Mouse (Mus musculus) left cerebral cortex, postnatal 10 days (tissue): ENCODE data around the gene Ttc28. TPM values are rescaled to one million over a fixed set of nuclear protein-coding genes. Genes with fewer than 3 reads are reported as not detected.
"Not testable (repeated sequence)": the region's sequence is repeated elsewhere in the genome, so short reads cannot be mapped to it uniquely, and the experiment has no call there.

Source experiments
- DNase-seq, 2 experiments: peaks; one replicate each; pipeline ENCODE4 v3.0.0; 2021 to 2022; ENCODE audit warnings: low spot score in 2 of 2, mixed read lengths in 1 of 2; ENCODE audit errors: extremely low spot score in 1 of 2
- intact Hi-C: fragments of 180-260 bp; cut with DNase I; formaldehyde crosslinking; loops from one replicate; pipeline ENCODE4 v1.15.1; 2025
- total RNA-seq, 2 experiments: library from RNA; stranded (reverse); gene quantifications; 2 replicates each; pipeline ENCODE4 v1.2.3; 2021

Ttc28 gene
- total RNA-seq, 2 experiments from 2014 or later = 22.3 to 30.9 TPM

- intact Hi-C loops = no loop called here
- peak in 1 of 2 experiments; percentile 55 for DNase-seq
Observed at GRCm38 (mm10) chr5:111227850-111228249, 348.2 kb downstream of the Ttc28 start.

GRCm38 (mm10) chr5:111228302-111229040 lies 348.9 kb downstream of the Ttc28 start:
- peak in 1 of 2 experiments; percentile 78 for DNase-seq
- intact Hi-C loops = no loop called here

DNA sequence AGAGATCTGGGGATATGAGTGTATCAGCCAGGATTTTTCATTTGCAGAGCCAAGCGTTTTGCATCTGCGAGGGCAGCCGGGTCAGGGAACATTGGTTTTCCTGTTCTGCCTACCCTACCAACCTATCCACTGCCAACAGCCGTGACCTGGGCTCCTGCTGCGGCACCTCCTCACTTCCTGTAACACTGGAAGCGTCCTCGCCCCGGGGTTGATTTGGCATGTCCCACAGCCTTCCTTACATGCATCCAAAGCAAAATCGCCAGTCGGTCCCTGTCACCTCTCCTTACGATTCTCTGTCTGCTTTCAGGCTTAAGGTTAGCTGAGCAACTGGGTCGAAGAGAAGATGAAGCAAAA lies 349.4 kb downstream of the Ttc28 start:
- intact Hi-C loops = no loop called here
- DNase-seq = no peak

GRCm38 (mm10) chr5:111229671-111230070 lies 350.1 kb downstream of the Ttc28 start:
- DNase-seq = no peak
- intact Hi-C loops = no loop called here

DNA sequence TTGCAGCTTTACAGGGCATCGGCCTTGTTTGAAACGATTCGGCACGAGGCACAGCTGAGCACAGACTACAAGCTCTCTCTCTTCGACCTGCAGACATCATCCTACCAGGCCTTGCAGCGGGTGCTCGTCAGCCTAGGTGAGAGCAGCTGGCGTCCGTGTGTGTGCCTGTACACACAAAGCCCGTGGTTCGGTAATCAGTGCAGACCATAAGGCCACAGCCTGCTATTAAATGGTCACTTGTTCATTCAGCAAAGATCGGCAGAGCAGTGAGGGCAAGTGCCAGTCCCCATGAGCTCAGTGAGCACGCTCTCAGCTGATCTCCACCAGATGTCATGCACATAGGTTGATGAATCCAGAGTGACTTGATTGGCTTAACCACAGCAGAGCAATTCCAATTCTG lies 351.4 kb downstream of the Ttc28 start:
- DNase-seq = no peak
- intact Hi-C loops = no loop called here

DNA sequence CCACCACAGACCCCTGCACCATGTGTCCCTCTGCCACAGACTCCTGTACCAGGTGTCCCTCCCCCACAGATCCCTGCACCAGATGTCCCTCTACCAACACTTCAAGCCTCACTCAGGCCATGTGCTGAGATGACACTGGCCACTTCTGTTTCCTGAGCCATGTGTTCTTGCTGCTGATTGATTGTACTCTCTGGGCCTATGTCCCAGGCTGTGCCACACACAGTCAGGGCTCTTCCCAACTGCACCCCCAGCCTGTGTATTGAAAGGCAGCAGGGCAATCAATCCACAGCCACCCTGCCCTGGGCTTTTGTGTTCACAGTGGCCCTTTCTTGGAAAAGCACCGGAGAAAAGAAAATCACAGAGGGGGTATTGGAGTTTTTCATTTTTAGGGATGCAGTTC lies 352.2 kb downstream of the Ttc28 start:
- intact Hi-C loops = no loop called here
- DNase-seq = no peak

DNA sequence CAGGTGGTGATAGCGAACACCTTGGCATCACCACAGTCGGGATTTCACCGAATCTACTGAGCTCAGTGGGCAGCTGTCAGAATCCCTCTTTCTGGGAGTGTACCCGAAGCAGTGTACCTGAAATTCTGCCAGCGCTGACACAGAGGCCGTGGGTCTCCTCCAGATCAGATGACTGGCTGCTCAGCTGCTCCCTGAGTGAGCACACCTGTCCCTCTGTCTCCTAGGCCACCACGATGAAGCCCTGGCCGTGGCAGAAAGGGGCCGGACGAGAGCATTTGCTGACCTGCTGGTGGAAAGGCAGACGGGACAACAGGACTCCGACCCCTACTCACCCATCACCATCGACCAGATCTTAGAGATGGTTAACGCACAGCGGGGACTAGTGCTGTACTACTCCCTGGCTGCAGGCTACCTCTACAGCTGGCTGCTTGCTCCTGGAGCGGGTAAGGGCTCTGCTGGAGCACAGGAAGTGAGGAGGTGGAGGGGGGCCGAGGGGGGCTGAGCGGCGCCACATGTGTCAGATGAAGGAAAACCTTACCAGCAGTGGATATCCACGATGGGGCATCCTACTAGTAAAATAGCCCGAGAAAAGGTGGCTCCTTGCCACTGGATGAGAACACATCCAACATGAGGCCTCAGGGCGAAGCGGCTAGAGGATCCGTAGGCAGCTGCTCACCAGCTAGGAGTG lies 353.6 kb downstream of the Ttc28 start:
- intact Hi-C loops = no loop called here

GRCm38 (mm10) chr5:111235131-111235530 lies 355.5 kb downstream of the Ttc28 start:
- intact Hi-C loops = no loop called here
- DNase-seq = peak in 1 of 2 experiments; percentile 72

More for the DNA sequence above, 353.6 kb downstream of the Ttc28 start:
- DNase-seq = no peak

GRCm38 (mm10) chr5:111237176-111237636 lies 357.6 kb downstream of the Ttc28 start:
- intact Hi-C loops = no loop called here
- no peak for DNase-seq

DNA sequence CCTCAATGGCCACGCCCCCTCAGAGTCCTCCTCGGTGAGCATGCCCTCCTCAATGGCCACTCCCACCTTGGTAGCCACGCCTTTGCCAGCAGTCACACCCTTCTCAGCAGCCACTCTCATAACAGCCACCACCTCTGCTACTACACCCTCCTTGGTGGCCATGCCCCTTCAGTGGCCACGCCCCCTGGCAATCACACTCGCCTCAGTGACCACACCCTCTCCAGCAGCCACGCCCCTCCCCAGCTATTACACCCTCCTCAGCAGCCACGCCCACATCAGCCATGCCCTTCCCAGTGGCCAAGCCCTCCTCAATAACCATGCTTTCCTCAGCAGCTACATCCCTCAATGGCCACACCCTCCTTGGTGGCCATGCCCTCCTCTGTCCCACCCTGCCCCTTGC lies 359.6 kb downstream of the Ttc28 start:
- intact Hi-C loops = no loop called here
- DNase-seq = peak in 1 of 2 experiments; percentile 62

GRCm38 (mm10) chr5:111243447-111244040 lies 363.9 kb downstream of the Ttc28 start:
- DNase-seq = no peak
- intact Hi-C loops = no loop called here

- intact Hi-C loops = no loop called here
- DNase-seq = no peak
Observed at GRCm38 (mm10) chr5:111244061-111244460, 364.5 kb downstream of the Ttc28 start.

DNA sequence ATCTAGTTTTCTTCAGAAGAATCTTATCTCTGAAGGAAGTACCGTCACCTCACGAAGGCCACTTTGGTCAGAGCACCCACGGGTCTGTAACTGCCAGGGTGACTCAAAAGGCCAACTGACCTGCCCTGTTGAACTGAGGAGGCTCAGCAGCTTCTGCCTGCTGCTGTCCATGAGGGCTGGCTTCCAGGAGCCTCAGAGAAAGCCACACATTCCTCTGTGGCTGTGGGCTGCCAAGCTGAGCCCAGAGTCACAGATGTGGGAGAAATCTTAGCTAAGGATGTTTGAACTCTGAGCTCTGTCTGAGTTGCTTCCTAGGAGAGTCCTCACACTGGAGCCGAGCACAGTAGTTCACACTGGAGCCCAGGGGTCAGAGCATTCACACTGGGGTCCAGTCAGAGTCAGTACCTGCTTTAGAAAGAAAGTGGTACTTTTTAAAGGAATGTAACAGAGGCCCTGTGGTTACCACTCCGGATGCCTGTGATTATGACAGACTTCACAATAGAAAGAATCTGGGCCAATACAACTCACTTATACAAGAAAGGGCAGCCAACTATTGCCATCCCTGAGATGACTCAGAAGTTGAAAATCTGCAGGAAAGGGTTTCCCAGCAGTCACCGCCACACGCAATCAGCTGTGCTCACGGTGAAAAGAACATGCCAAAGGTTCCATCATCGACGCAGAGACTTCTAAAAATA lies 368.1 kb downstream of the Ttc28 start:
- intact Hi-C loops = no loop called here
- DNase-seq = no peak

DNA sequence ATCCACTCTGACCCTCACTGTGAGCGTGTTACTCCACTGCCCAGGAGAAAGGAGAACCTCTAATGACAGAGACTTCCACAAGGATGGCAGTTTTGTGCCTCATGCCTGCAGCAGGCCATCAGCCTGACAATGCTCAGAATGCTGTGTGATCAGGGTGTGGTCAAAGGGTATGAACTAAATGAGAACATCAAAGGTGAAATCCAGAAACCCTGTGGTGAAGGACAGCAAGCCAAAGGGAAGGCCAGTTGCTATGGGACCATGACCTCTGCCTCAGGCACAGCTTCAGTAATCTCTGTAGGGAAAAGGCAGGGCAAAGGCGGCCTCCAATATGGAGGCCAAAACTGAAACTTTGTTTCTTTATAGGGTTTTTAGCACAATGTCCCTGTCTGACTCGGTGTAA lies 372.5 kb downstream of the Ttc28 start:
- intact Hi-C loops = no loop called here
- DNase-seq = no peak

DNA sequence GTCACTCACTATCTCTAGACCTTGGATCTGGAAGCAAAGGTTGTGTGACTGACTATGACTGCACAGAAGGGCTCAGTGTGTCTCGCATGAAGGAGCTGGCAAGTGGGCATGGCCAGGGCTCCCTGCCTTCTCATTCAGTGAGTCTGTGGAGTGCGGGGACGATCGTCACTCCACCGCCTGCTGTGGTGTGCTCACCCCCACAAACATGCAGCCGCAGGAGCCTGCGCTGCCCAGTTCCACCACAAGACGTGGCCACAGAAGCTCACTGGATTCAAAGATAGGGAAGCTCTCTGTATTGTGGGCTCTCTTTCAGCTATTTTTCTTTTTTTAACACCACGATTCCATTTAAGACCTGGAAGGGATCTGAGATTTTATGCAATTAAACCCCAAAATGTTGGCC lies 374.8 kb downstream of the Ttc28 start:
- DNase-seq = peak in 1 of 2 experiments; percentile 40
- intact Hi-C loops = no loop called here

DNA sequence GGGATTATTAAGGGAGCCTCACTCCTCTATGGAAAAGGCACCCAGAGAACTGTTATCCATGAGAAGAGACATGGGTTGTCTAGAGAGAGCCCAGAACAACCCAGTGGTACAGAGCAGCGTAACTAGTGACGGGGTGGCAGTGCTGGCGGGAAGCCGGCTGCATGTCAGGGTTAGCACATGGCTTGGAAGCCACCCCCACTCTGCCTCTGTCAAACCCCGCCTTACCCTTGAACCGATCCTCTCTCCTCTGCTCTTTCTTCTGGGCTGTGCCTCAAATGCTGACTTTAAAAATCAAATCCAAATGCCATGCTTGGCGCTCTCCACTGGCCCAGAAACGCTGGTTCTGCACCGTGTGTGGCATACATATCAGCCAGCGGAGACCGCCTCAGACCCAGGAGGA lies 375.2 kb downstream of the Ttc28 start:
- intact Hi-C loops = loop anchor here (5.0 kb wide), 3 partner anchors 37 to 417 kb away; partner anchors contain the start of genes Chek2 and Hscb
- DNase-seq = peak in 1 of 2 experiments; percentile 32

DNA sequence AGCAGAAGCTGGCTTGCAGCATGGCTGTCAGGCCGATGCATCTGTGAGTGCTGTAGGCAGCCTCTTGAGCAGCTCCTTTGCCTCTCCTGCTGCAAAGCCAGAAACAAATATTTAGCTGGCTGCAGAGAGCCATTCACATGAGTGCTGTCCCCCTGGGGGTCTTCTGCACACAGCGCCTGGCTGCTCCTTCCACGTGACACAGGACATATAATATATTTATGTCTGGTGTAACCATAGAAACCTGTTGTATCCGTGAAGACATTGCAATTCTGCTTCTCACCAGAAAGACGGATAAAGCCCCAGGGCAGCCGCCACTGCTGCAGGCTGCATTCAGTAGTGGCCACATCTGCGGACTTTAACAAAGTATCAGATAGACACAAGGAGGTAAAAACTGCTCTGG lies 376.6 kb downstream of the Ttc28 start:
- intact Hi-C loops = loop anchor here (5.0 kb wide), 3 partner anchors 39 to 419 kb away; partner anchors contain the start of genes Chek2 and Hscb
- peak in 1 of 2 experiments; percentile 33 for DNase-seq

GRCm38 (mm10) chr5:111257127-111257526 lies 377.5 kb downstream of the Ttc28 start:
- intact Hi-C loops = loop anchor here (5.0 kb wide), 3 partner anchors 40 to 420 kb away; partner anchors contain the start of genes Chek2 and Hscb
- DNase-seq = peak; percentile 66 to 82

GRCm38 (mm10) chr5:111261162-111261561 lies 381.6 kb downstream of the Ttc28 start:
- intact Hi-C loops, DNase-seq: not testable (repeated sequence)
